Mouse (Mus musculus) midbrain, embryonic 12.5 days (tissue): Measurements from ENCODE around the gene Arhgap24. TPM values are rescaled to one million over a fixed set of nuclear protein-coding genes. Genes with fewer than 3 reads are reported as not detected.

Source experiments
- ATAC-seq: fragments of 200-750 bp; cut with Nextera tagmentation; 2 replicates; pipeline ENCODE4 v1.8.0; 2017; ENCODE audit warnings: low read depth, moderate TSS enrichment, moderate library complexity; ENCODE audit not compliant: low FRiP score
- H3K27ac ChIP-seq: fragments of 300-500 bp; sonication (generic); replicated peaks from 2 replicates; pipeline ENCODE4 v1.5.1; 2016; ENCODE audit warnings: mild to moderate bottlenecking
- H3K27me3 ChIP-seq: fragments of 300-500 bp; sonication (generic); 2 replicates; pipeline ENCODE4 v1.6.1; 2016; ENCODE audit warnings: mild to moderate bottlenecking
- H3K36me3 ChIP-seq: fragments of 300-500 bp; sonication (generic); 2 replicates; pipeline ENCODE4 v1.6.1; 2016
- H3K4me1 ChIP-seq: fragments of 300-500 bp; sonication (generic); 2 replicates; pipeline ENCODE4 v1.6.1; 2016
- H3K4me2 ChIP-seq: fragments of 300-500 bp; sonication (generic); replicated peaks from 2 replicates; pipeline ENCODE4 v1.6.1; 2016; ENCODE audit warnings: mild to moderate bottlenecking, moderate library complexity
- H3K4me3 ChIP-seq: fragments of 300-500 bp; sonication (generic); 2 replicates; pipeline ENCODE4 v1.5.1; 2016; ENCODE audit warnings: mild to moderate bottlenecking
- H3K9ac ChIP-seq: fragments of 300-500 bp; sonication (generic); replicated peaks from 2 replicates; pipeline ENCODE4 v1.6.1; 2016; ENCODE audit warnings: mild to moderate bottlenecking, moderate library complexity
- H3K9me3 ChIP-seq: fragments of 300-500 bp; sonication (generic); 2 replicates; pipeline ENCODE4 v1.6.1; 2016; ENCODE audit warnings: mild to moderate bottlenecking
- WGBS: fragments of 180-500 bp; shearing (Covaris S2); methylation state at CpG from one replicate; pipeline ENCODE4 v1.1.7; 2016; 5-methylcytosine and 5-hydroxymethylcytosine counted together
- polyA plus RNA-seq: library from polyadenylated mRNA; unstranded; fragments of >200 nt; fragmentation: Nextera tagmentation; extraction: Ambion mirVana; gene quantifications from 2 replicates; pipeline ENCODE4 v1.2.1, GENCODE M21; 2016

Arhgap24 gene
- polyA plus RNA-seq, 1 experiment from 2014 or later: 5.7 TPM

DNA sequence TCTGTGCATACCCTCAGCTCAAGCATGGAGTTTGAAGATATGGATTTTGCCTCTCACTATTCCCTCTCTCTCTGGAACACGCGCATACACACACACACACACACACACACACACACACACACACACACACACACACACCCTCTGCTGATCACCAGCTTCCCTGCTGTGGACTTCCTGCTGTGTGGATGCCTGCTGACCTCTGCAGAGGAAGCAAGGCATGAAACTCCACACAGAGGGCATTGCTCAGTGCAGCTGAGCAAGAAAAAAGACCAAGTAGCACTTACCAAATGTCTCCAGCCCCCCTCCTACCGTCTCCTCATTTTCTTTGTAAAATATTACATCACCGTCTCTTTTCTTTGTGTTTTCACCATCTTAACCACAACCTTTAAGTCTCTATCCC lies 310.1 kb downstream of the Arhgap24 start:
- no peak overlapping the region for H3K9ac ChIP-seq
- no peak for ATAC-seq
- H3K27me3 ChIP-seq: no peaks in the 10 kb centered on the region
- no peaks in the 10 kb centered on the region for H3K9me3 ChIP-seq
- WGBS: 43% methylated on average over 4 of the region's 4 CpGs
- no peaks in the 10 kb centered on the region for H3K4me1 ChIP-seq
- H3K36me3 ChIP-seq: no peaks in the 10 kb centered on the region
- no peak overlapping the region for H3K4me3 ChIP-seq
- H3K27ac ChIP-seq: no peak overlapping the region
- H3K4me2 ChIP-seq: no peak overlapping the region

DNA sequence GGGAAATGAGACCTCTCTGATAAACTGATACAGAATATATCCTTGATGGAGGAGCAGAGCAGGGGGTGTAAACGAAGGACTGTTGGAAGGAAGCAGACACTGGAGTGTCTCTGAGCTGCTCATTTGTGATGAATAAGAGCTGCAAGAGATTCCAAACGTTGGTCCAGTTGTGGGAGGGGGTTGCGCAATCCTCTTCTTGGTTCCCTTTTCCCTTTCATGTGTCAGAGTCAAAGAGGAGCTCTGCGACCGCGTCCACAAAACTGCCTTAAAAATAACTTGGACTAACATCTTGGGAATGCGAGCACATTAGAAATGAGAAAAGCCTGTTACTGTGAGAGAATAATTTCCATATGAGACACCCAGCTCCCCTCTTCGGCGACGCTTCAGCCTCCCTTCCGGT lies 312.3 kb downstream of the Arhgap24 start:
- H3K36me3 ChIP-seq: no peaks in the 10 kb centered on the region
- 80% methylated on average over 11 of the region's 11 CpGs for WGBS

DNA sequence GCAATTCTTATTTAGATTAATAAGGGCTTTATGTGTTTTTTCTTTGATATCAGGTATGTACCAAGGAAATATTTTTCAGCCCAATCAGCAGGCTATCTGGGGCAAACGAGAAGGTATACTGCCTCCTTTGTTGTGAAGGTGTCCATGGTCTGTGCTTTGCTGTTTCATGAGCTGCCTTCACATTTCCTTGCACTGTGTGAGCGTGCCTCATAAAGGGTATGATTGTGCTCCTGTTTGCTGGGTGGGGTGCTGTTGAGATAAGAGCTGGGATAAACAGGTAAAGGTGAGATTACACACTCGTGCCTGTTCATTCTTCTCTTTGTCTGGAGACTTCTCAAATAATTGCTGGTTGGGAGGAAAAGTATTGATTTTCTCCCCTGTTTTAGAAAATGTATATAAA lies 320.3 kb downstream of the Arhgap24 start:
- H3K4me1 ChIP-seq: no peaks in the 10 kb centered on the region
- no peak for ATAC-seq
- WGBS: 83% methylated on average over 3 of the region's 3 CpGs
- no peak overlapping the region for H3K4me3 ChIP-seq
- H3K4me2 ChIP-seq: no peak overlapping the region
- H3K9ac ChIP-seq: no peak overlapping the region
- no peaks in the 10 kb centered on the region for H3K36me3 ChIP-seq
- no peaks in the 10 kb centered on the region for H3K27me3 ChIP-seq
- no peaks in the 10 kb centered on the region for H3K9me3 ChIP-seq
- no peak overlapping the region for H3K27ac ChIP-seq

More for the DNA sequence above, 312.3 kb downstream of the Arhgap24 start:
- Histone ChIP-seq H3K4me1 (no peaks in the 10 kb centered on the region), H3K9ac (no peak overlapping the region), H3K9me3 (no peaks in the 10 kb centered on the region), H3K4me2 (no peak overlapping the region), H3K4me3 (no peak overlapping the region), H3K27ac (no peak overlapping the region), H3K27me3 (no peaks in the 10 kb centered on the region)
- ATAC-seq: no peak

DNA sequence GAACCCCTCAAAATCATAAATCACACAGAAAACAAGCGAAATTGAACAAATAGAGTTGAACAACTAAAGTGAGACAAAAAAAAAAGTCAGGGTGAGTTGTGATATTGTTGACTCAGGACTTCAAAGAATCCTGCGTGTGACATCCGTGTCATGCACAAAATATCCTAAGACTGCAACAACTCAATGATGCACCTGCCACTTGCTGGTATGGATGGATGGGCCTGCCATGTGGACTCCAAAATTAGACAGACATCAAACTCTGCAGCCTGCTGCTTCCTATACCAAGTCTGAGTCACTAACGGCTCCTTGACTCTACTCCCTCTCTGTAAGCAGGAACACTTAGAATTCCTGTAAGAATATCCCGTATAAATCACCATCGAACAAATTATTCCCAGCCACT lies 321.6 kb downstream of the Arhgap24 start:
- Histone ChIP-seq H3K27ac (no peak overlapping the region), H3K4me3 (no peak overlapping the region), H3K27me3 (no peaks in the 10 kb centered on the region), H3K4me1 (no peaks in the 10 kb centered on the region), H3K9me3 (no peaks in the 10 kb centered on the region), H3K9ac (no peak overlapping the region), H3K36me3 (no peaks in the 10 kb centered on the region), H3K4me2 (no peak overlapping the region)
- 86% methylated on average over 6 of the region's 6 CpGs for WGBS
- no peak for ATAC-seq

DNA sequence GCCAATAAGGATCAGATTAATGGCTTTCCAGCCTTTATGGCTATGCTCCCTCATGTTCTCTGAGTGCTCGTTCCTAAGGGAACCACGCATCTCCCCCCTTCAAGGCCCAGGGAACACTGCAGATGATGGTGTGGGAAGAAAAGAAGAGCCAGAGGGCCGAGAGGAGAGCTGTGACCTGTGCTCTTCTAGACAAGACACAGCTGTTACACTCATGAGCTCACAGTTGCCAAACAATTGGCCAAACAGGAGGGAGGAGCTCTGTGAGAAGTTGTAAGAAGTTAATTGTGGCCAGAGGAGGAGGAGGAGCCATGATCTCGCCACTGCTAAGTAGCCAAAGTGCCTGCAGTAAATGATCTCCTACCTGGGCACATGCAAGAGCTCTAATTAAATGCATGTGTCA lies 322.5 kb downstream of the Arhgap24 start:
- Histone ChIP-seq H3K9ac (no peak overlapping the region), H3K36me3 (no peaks in the 10 kb centered on the region), H3K4me3 (no peak overlapping the region), H3K27ac (no peak overlapping the region), H3K4me2 (no peak overlapping the region), H3K9me3 (no peaks in the 10 kb centered on the region), H3K27me3 (no peaks in the 10 kb centered on the region), H3K4me1 (peaks cover under 1% of the 10 kb centered on the region; the same call in 1 of the 2 replicates)
- 44% methylated on average over 4 of the region's 4 CpGs for WGBS
- no peak for ATAC-seq

DNA sequence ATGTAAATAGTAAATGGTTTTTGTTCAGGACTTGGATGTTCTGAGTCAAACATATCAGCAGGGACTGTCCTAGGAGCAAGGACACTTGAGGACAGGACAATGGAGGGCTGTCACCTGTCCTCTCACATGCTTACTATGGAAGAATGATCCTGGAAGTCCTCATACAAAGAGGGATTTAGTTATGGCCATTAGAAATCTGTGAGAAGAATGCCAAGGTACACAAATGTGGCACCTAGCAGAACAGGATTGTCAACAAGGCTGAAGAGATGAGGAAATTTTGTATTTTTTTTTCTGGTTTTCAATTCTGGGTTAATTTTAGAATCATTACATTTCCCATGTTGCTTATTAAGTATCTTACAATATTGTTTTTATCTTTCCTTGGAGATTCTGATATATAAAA lies 326.3 kb downstream of the Arhgap24 start:
- no peak overlapping the region for H3K4me3 ChIP-seq
- no peak overlapping the region for H3K9ac ChIP-seq
- no peak overlapping the region for H3K4me2 ChIP-seq
- H3K36me3 ChIP-seq: no peaks in the 10 kb centered on the region
- no peak for ATAC-seq
- H3K27ac ChIP-seq: no peak overlapping the region
- no peaks in the 10 kb centered on the region for H3K27me3 ChIP-seq
- no peaks in the 10 kb centered on the region for H3K9me3 ChIP-seq
- peaks cover 4% of the 10 kb centered on the region; the same call in 1 of the 2 replicates for H3K4me1 ChIP-seq

DNA sequence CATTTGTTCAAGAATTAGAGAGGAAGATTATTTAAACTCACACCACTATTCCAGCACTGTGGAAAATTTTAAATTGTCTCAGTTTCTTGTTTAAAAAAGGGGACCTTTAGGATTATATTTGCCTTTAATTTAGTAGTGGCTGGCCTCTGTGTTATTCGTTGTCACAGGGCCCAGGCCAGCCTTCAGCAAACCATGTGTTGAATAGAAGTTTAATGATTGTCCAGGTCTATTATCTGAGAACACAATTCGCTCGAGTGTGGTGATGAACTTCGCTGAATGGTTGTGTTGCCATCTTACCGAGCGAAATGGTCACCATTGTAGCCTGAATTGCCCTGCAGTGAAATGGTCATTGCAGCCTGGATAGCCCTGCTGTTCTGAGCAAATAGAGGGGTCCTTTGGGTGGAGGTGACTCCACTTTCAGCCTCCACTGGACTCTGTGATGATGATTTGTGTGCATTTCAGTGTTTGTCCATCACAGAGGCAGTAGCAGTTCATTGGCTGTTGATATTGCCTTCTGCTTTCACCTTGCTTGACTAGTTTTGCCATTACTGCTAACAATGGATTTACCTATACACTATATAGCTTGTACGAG lies 329.3 kb downstream of the Arhgap24 start:
- Histone ChIP-seq H3K27me3 (no peaks in the 10 kb centered on the region), H3K9ac (no peak overlapping the region), H3K36me3 (no peaks in the 10 kb centered on the region), H3K27ac (no peak overlapping the region), H3K9me3 (no peaks in the 10 kb centered on the region), H3K4me1 (peaks cover 4% of the 10 kb centered on the region; the same call in 1 of the 2 replicates), H3K4me2 (no peak overlapping the region), H3K4me3 (no peak overlapping the region)
- WGBS: 65% methylated on average over 7 of the region's 7 CpGs
- ATAC-seq: no peak

DNA sequence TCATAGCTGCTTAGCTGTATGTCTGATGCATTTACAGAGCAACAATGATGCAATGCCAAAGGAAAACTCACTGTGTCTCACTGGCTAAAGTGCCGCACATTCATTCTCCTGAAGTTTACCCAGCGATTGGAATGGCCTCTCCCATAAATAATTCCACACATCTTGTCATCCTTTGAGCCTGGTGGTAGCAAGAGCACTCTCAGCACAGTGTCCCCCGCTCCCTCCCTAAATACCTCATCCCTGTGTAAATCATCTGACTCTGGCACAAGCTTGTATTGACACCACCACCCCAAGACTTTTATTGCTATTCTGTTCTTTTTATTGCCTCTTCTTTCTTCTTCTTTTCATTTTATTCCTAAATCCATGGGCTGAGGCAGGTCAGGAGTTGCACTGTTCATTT lies 332.1 kb downstream of the Arhgap24 start:
- Histone ChIP-seq H3K27me3 (no peaks in the 10 kb centered on the region), H3K36me3 (no peaks in the 10 kb centered on the region), H3K27ac (no peak overlapping the region), H3K4me3 (no peak overlapping the region), H3K9ac (no peak overlapping the region), H3K4me1 (peaks cover 4% of the 10 kb centered on the region; the same call in 1 of the 2 replicates), H3K4me2 (no peak overlapping the region), H3K9me3 (no peaks in the 10 kb centered on the region)
- 86% methylated on average over 3 of the region's 3 CpGs for WGBS
- ATAC-seq: no peak

DNA sequence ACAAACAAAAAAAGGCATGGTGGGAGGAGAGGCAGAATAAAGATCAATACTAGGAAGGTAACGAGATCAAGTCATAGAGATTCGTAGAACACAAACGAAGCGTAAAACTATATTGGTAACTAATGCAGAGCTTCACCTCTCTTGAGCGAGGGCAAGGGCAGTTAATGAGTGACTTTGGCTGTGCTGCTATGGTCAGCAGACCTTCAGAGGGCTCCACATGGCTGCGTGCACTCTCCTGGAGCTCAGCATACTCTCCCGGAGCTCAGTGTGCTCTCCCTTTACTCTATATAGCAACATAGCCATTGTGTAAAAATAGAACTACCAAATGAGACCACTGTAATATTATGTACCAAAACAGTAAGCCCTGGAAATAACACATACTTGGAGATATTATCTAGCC lies 336.4 kb downstream of the Arhgap24 start:
- whole genome bisulfite sequencing: 91% methylated on average over 7 of the region's 7 CpGs
- Histone ChIP-seq H3K27me3 (no peaks in the 10 kb centered on the region), H3K4me3 (no peak overlapping the region), H3K9ac (no peak overlapping the region), H3K4me2 (no peak overlapping the region), H3K9me3 (no peaks in the 10 kb centered on the region), H3K4me1 (no peaks in the 10 kb centered on the region), H3K36me3 (no peaks in the 10 kb centered on the region), H3K27ac (no peak overlapping the region)
- ATAC-seq: no peak

DNA sequence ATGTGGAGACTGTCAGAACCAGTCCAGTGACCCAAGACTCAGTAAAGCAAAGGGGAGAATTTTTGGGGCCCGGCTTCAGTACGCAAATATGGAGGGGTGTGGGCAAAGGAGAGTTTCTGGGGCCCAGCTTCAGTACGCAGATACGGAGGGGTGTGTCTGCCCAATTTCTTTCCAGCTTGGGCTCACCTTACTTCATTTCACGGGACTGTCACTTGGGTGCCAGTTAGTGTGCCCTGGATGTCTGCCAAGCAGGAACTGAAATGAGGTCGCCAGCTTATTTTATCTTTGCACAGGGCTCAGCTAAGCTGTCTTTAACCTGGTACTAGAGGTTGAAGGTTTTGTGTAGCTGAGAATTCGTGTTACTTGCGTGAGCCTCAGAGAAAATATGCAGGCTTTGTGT lies 344.3 kb downstream of the Arhgap24 start:
- H3K4me2 ChIP-seq: no peak overlapping the region
- no peaks in the 10 kb centered on the region for H3K27me3 ChIP-seq
- no peak for ATAC-seq
- WGBS: 78% methylated on average over 8 of the region's 8 CpGs
- H3K36me3 ChIP-seq: no peaks in the 10 kb centered on the region
- H3K9ac ChIP-seq: no peak overlapping the region
- H3K4me3 ChIP-seq: no peak overlapping the region
- no peaks in the 10 kb centered on the region for H3K4me1 ChIP-seq
- no peak overlapping the region for H3K27ac ChIP-seq
- no peaks in the 10 kb centered on the region for H3K9me3 ChIP-seq

DNA sequence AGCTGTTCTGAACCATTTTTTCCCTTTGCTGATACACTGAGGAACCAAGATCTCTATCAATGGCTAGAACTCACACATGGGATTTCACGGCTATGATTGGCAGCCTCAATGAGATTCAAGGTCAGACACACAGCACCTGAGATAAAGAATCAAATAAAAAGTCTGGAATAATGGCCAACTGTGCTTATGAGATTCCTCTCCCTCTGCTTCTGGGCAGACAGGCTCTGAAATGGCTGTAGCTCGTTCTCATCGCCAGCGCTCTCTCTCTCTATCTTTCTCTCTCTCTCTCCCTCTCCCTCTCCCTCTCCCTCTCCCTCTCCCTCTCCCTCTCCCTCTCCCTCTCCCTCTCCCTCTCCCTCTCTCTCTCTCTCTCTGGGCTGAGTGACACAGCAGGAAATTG lies 357.9 kb downstream of the Arhgap24 start:
- H3K36me3 ChIP-seq: no peaks in the 10 kb centered on the region
- H3K4me1 ChIP-seq: peaks cover 5% of the 10 kb centered on the region; the same call in 1 of the 2 replicates
- H3K4me3 ChIP-seq: no peak overlapping the region
- no peak overlapping the region for H3K9ac ChIP-seq
- WGBS: 59% methylated on average over 4 of the region's 4 CpGs
- H3K9me3 ChIP-seq: no peaks in the 10 kb centered on the region
- no peak for ATAC-seq
- H3K27me3 ChIP-seq: no peaks in the 10 kb centered on the region
- H3K4me2 ChIP-seq: no peak overlapping the region
- no peak overlapping the region for H3K27ac ChIP-seq

DNA sequence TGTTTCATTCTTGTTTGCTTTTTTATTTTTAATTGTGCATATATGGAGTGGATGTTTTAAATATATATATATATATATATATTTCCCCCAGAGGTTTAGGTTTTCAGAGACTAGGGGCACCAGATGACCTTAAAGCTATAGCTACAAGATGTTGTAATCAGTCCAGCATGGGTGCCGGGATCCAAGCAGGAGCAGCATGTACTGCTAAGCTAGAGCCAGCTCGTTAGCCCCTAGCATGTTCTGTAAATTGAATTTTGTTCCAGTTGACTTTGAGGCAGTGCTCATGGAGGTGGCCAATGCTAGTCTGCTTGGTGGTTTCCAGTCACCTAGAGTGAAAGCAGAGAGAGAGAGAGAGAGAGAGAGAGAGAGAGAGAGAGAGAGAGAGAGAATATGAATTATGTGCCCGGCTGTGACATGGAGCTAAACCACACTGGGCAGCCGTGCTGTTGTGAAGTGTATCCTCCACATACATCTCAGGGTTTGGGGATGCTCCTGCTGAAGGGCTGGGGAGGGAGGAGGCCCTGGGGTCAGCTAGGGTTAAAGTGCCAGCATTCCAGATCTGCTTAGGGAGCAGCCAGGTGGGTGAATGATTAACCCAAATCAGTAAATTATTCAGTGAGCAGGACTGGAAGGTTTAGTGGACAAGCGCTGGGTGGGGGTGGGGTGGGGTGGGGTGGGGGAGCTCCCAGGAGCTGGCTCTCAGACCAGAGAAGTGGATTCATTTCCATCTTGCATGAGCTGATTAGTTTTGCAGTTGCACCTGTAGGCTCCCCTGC lies 362.9 kb downstream of the Arhgap24 start:
- H3K36me3 ChIP-seq: no peaks in the 10 kb centered on the region
- H3K9ac ChIP-seq: no peak overlapping the region
- no peaks in the 10 kb centered on the region for H3K9me3 ChIP-seq
- H3K27me3 ChIP-seq: peaks cover 4% of the 10 kb centered on the region; the same call in 1 of the 2 replicates
- no peak overlapping the region for H3K4me3 ChIP-seq
- 37% methylated on average over 4 of the region's 5 CpGs for WGBS
- no peak overlapping the region for H3K27ac ChIP-seq
- H3K4me1 ChIP-seq: peaks cover 27% of the 10 kb centered on the region
- H3K4me2 ChIP-seq: no peak overlapping the region
- ATAC-seq: no peak
